Mouse (Mus musculus): Measurements from ENCODE around the gene Odf3b. TPM values are rescaled to one million over a fixed set of nuclear protein-coding genes. Genes with fewer than 3 reads are reported as not detected.

The Odf3b gene
- polyA plus RNA-seq, 1 experiment from 2014 or later = 1.0 TPM

DNA sequence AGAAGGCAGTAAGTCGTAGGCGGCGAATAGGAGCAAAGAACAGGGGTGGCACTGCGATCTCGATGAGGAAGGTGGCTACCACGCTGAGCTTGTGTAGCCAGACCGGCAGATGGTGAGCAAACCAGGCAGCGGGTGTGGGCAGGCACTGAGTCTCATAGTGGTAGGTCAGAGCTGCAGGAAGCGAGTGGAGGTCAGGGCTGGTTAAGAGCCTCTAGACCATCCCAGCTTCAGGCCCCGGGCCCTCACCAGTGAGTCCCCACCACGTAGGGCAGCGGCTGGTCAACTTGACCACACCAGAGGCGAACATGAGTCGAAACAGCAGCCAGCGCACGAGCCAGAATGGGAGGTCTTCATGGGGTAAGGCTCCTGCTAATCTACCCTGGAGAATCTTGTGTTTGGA is 25.2 kb downstream of the Odf3b start:
- WGBS = 95% methylated on average over 16 of the region's 16 CpGs
- H3K4me1 ChIP-seq (ENCODE audit: control insufficient read depth, insufficient read depth, low read length) = peaks cover 13% of the 10 kb centered on the region
- H3K27me3 ChIP-seq (ENCODE audit: control insufficient read depth, insufficient read depth, low read length) = no peaks in the 10 kb centered on the region
- H3K36me3 ChIP-seq (ENCODE audit: control insufficient read depth, insufficient read depth, low read length) = peaks cover 12% of the 10 kb centered on the region
- H3K27ac ChIP-seq (ENCODE audit: low read depth, low read length) = no peak overlapping the region
- DNase-seq (ENCODE audit: low spot score) = no peak
- H3K9me3 ChIP-seq (ENCODE audit: control insufficient read depth, low read length) = no peaks in the 10 kb centered on the region
- no peak overlapping the region for H3K4me2 ChIP-seq (ENCODE audit: low read depth)
- H3K4me3 ChIP-seq (ENCODE audit: low read depth, low read length) = no peak overlapping the region
- ATAC-seq (ENCODE audit: insufficient read depth, low FRiP score, low TSS enrichment) = no peak
- no peak overlapping the region for H3K9ac ChIP-seq (ENCODE audit: low read length)

DNA sequence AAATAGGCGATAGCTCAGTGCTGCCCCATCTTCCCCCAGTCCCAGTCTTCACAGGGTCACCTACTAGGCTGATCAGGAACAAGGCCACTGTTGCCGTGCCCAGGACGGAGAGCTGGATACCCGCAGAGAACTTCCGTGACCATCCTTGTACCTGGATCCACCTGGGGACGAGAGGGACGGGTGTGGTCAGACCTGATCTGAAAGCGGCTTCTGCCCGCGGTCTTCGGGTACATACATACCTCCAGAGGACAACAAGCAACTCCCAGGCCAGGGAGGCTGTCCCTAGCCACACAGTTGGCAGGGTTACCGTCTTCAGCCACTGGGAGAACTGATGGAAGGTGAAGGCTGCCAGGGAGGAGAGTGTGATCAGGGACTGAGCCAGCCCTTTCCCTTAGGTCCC is 26.3 kb downstream of the Odf3b start:
- Histone ChIP-seq H3K27ac (ENCODE audit: low read depth, low read length) (no peak overlapping the region), H3K27me3 (ENCODE audit: control insufficient read depth, insufficient read depth, low read length) (no peaks in the 10 kb centered on the region), H3K36me3 (ENCODE audit: control insufficient read depth, insufficient read depth, low read length) (peaks cover 12% of the 10 kb centered on the region), H3K4me3 (ENCODE audit: low read depth, low read length) (no peak overlapping the region), H3K9me3 (ENCODE audit: control insufficient read depth, low read length) (no peaks in the 10 kb centered on the region), H3K4me1 (ENCODE audit: control insufficient read depth, insufficient read depth, low read length) (peaks cover 13% of the 10 kb centered on the region), H3K4me2 (ENCODE audit: low read depth) (no peak overlapping the region), H3K9ac (ENCODE audit: low read length) (no peak overlapping the region)
- ATAC-seq (ENCODE audit: insufficient read depth, low FRiP score, low TSS enrichment) (no peak), DNase-seq (ENCODE audit: low spot score) (no peak)
- 97% methylated on average over 12 of the region's 12 CpGs for WGBS

DNA sequence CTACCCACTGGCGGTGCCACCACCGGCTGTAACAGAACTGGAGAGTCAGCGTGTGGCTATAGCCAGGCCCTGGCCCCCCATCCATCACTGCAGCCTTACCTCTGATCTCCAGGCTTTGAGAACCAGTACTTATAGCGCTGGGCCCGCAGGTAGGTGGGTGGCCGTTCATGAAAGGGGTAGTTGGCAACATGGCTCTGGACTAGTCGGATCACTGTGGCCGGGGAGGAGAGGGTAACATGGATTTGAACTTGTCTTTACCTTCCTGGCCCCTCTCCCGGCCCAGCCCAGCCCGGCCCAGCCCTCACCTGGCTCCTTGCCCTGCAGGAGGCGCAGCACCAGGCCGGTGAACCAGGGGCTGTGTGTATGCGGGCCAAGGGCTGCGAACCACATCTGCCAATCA is 27.0 kb downstream of the Odf3b start:
- Histone ChIP-seq H3K36me3 (ENCODE audit: control insufficient read depth, insufficient read depth, low read length) (peaks cover 12% of the 10 kb centered on the region), H3K4me3 (ENCODE audit: low read depth, low read length) (no peak overlapping the region), H3K9me3 (ENCODE audit: control insufficient read depth, low read length) (no peaks in the 10 kb centered on the region), H3K9ac (ENCODE audit: low read length) (no peak overlapping the region), H3K4me1 (ENCODE audit: control insufficient read depth, insufficient read depth, low read length) (peaks cover 11% of the 10 kb centered on the region), H3K27me3 (ENCODE audit: control insufficient read depth, insufficient read depth, low read length) (no peaks in the 10 kb centered on the region), H3K27ac (ENCODE audit: low read depth, low read length) (no peak overlapping the region), H3K4me2 (ENCODE audit: low read depth) (no peak overlapping the region)
- WGBS = 94% methylated on average over 14 of the region's 14 CpGs
- ATAC-seq (ENCODE audit: insufficient read depth, low FRiP score, low TSS enrichment) (no peak), DNase-seq (ENCODE audit: low spot score) (no peak)

DNA sequence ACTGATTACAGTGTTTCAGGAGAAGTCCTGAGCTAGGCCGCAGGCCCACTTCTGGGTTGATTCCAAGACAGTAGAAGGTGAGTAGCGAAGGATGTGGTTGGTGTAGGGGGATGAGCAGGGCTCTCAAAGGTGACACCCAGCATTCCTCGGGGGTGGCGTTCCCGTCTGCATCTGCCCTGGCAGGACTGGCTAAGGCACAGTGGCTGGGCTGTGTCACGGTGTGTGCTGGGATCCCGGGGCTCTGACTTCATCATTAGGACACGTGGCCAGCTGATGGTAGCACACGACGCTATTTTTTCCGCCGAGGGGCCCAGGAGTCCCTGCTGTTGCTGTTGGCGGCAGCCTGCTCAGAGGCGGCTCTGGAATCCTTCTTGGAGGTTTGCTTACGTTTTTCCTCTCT is 27.8 kb downstream of the Odf3b start:
- Histone ChIP-seq H3K4me1 (ENCODE audit: control insufficient read depth, insufficient read depth, low read length) (peaks cover 9% of the 10 kb centered on the region), H3K36me3 (ENCODE audit: control insufficient read depth, insufficient read depth, low read length) (peaks cover 12% of the 10 kb centered on the region), H3K9me3 (ENCODE audit: control insufficient read depth, low read length) (no peaks in the 10 kb centered on the region), H3K9ac (ENCODE audit: low read length) (no peak overlapping the region), H3K27ac (ENCODE audit: low read depth, low read length) (no peak overlapping the region), H3K27me3 (ENCODE audit: control insufficient read depth, insufficient read depth, low read length) (no peaks in the 10 kb centered on the region), H3K4me2 (ENCODE audit: low read depth) (no peak overlapping the region), H3K4me3 (ENCODE audit: low read depth, low read length) (no peak overlapping the region)
- 93% methylated on average over 15 of the region's 15 CpGs for WGBS
- DNase-seq (ENCODE audit: low spot score) (no peak), ATAC-seq (ENCODE audit: insufficient read depth, low FRiP score, low TSS enrichment) (no peak)

DNA sequence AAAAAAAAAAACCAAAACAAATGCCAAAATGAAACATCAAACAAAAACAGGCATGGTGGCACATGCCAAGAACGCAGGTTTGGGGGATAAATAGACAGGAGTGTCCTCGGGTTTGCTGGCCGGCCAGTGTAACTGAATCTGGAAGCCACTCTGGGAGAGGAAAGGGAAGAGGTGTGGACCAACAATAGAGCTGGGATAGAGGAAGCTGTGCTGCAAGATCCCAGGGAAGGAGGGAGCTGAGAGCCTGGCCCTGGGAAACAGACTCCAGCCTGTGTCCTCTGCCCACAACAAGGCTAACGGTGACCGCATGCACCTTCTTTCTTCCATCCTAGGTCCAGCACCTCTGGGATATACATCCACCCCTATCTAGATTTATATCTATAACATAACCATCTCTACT is 28.6 kb downstream of the Odf3b start:
- ATAC-seq (ENCODE audit: insufficient read depth, low FRiP score, low TSS enrichment) (no peak), DNase-seq (ENCODE audit: low spot score) (no peak)
- H3K4me2 ChIP-seq (ENCODE audit: low read depth) = no peak overlapping the region
- no peaks in the 10 kb centered on the region for H3K9me3 ChIP-seq (ENCODE audit: control insufficient read depth, low read length)
- H3K4me1 ChIP-seq (ENCODE audit: control insufficient read depth, insufficient read depth, low read length) = peaks cover 9% of the 10 kb centered on the region
- H3K27ac ChIP-seq (ENCODE audit: low read depth, low read length) = no peak overlapping the region
- H3K27me3 ChIP-seq (ENCODE audit: control insufficient read depth, insufficient read depth, low read length) = no peaks in the 10 kb centered on the region
- WGBS = 91% methylated on average over 5 of the region's 5 CpGs
- H3K36me3 ChIP-seq (ENCODE audit: control insufficient read depth, insufficient read depth, low read length) = peaks cover 12% of the 10 kb centered on the region
- no peak overlapping the region for H3K9ac ChIP-seq (ENCODE audit: low read length)
- H3K4me3 ChIP-seq (ENCODE audit: low read depth, low read length) = no peak overlapping the region

DNA sequence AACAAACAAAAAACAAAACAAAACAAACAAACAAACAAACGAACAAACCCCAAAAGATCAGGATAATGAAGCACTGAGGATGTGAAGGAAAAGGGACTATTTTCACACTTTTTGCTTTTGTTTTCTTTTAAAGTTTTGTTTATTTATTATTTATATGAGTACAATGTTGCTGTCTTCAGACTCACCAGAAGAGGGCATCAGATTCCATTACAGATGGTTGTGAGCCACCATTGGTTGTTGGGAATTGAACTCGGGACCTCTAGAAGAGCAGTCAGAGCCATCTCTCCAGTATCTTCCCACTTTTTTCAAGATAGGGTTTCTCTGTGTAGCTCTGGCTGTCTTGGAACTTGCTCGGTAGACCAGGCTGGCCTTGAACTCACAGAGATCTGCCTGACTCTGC is 35.8 kb downstream of the Odf3b start:
- Histone ChIP-seq H3K4me3 (ENCODE audit: low read depth, low read length) (no peak overlapping the region), H3K9me3 (ENCODE audit: control insufficient read depth, low read length) (no peaks in the 10 kb centered on the region), H3K27me3 (ENCODE audit: control insufficient read depth, insufficient read depth, low read length) (no peaks in the 10 kb centered on the region), H3K36me3 (ENCODE audit: control insufficient read depth, insufficient read depth, low read length) (no peaks in the 10 kb centered on the region), H3K27ac (ENCODE audit: low read depth, low read length) (no peak overlapping the region), H3K4me2 (ENCODE audit: low read depth) (no peak overlapping the region), H3K9ac (ENCODE audit: low read length) (no peak overlapping the region), H3K4me1 (ENCODE audit: control insufficient read depth, insufficient read depth, low read length) (no peaks in the 10 kb centered on the region)
- ATAC-seq (ENCODE audit: insufficient read depth, low FRiP score, low TSS enrichment) (no peak), DNase-seq (ENCODE audit: low spot score) (no peak)
- WGBS = 88% methylated on average over 3 of the region's 3 CpGs

DNA sequence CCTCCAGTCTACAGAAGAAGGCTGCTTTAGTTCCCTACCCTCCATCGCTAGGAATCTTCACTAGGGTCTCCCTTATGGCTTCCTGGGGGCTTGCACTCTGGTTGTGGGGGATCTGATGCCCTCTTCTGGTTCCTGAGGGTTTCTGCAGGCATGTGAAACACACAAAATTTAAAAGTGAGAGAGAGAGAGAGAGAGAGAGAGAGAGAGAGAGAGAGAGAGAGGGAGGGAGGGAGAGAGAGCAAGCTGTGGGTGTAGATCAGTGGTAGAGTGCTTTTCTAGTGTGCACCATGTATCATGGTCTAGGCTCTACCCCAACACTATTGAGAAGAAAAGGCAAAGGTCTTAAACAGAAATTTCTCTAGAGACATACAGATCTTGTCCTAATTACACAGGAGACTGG is 37.4 kb downstream of the Odf3b start:
- Histone ChIP-seq H3K4me1 (ENCODE audit: control insufficient read depth, insufficient read depth, low read length) (no peaks in the 10 kb centered on the region), H3K4me3 (ENCODE audit: low read depth, low read length) (no peak overlapping the region), H3K27me3 (ENCODE audit: control insufficient read depth, insufficient read depth, low read length) (no peaks in the 10 kb centered on the region), H3K36me3 (ENCODE audit: control insufficient read depth, insufficient read depth, low read length) (no peaks in the 10 kb centered on the region), H3K9me3 (ENCODE audit: control insufficient read depth, low read length) (no peaks in the 10 kb centered on the region), H3K9ac (ENCODE audit: low read length) (no peak overlapping the region), H3K4me2 (ENCODE audit: low read depth) (no peak overlapping the region), H3K27ac (ENCODE audit: low read depth, low read length) (no peak overlapping the region)
- no peak for DNase-seq (ENCODE audit: low spot score)
- no peak for ATAC-seq (ENCODE audit: insufficient read depth, low FRiP score, low TSS enrichment)
- 39% methylated on average over 1 of the region's 1 CpGs for whole genome bisulfite sequencing

DNA sequence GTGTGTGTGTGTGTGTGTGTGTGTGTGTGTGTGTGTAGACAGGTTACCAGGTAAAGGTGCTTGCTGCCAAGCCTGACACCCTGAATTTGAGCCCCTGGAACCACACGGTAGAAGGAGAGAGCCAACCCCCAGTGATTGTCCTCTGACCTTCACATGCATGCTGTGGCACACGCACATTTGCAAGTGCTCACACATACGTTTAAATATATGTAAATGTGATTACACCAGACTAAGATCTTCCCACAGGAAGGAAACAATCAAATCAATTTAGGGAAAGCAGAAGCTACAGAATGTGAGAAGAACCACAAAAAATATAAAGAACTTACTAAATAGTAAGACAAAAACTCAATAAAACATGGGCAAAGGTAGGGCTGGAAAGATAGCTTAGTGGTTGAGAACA is 38.9 kb downstream of the Odf3b start:
- 78% methylated on average over 3 of the region's 3 CpGs for WGBS
- no peak overlapping the region for H3K4me2 ChIP-seq (ENCODE audit: low read depth)
- no peak overlapping the region for H3K27ac ChIP-seq (ENCODE audit: low read depth, low read length)
- no peak overlapping the region for H3K9ac ChIP-seq (ENCODE audit: low read length)
- no peaks in the 10 kb centered on the region for H3K27me3 ChIP-seq (ENCODE audit: control insufficient read depth, insufficient read depth, low read length)
- no peaks in the 10 kb centered on the region for H3K9me3 ChIP-seq (ENCODE audit: control insufficient read depth, low read length)
- DNase-seq (ENCODE audit: low spot score) (no peak), ATAC-seq (ENCODE audit: insufficient read depth, low FRiP score, low TSS enrichment) (no peak)
- H3K4me1 ChIP-seq (ENCODE audit: control insufficient read depth, insufficient read depth, low read length) = no peaks in the 10 kb centered on the region
- H3K36me3 ChIP-seq (ENCODE audit: control insufficient read depth, insufficient read depth, low read length) = no peaks in the 10 kb centered on the region
- H3K4me3 ChIP-seq (ENCODE audit: low read depth, low read length) = no peak overlapping the region

DNA sequence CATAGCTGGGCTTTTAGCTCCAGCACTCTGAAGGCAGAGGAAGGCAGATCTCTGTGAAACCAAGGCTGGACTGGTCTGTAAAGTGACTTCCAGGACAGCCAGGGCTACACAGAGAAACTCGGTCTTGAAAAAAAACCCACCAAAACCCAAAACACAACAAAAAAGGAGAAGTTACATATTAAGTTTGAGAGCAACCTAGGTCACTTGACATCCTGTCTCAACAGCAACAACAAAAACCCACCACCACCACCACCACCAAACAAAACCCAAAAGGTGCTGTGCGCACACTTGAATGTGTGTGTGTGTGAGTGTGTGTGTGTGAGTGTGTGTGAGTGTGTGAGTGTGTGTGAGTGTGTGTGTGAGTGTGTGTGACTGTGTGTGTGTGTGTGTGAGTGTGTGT is 39.4 kb downstream of the Odf3b start:
- DNase-seq (ENCODE audit: low spot score) = no peak
- Histone ChIP-seq H3K9ac (ENCODE audit: low read length) (no peak overlapping the region), H3K4me3 (ENCODE audit: low read depth, low read length) (no peak overlapping the region), H3K4me1 (ENCODE audit: control insufficient read depth, insufficient read depth, low read length) (no peaks in the 10 kb centered on the region), H3K36me3 (ENCODE audit: control insufficient read depth, insufficient read depth, low read length) (no peaks in the 10 kb centered on the region), H3K27ac (ENCODE audit: low read depth, low read length) (no peak overlapping the region), H3K4me2 (ENCODE audit: low read depth) (no peak overlapping the region), H3K9me3 (ENCODE audit: control insufficient read depth, low read length) (no peaks in the 10 kb centered on the region), H3K27me3 (ENCODE audit: control insufficient read depth, insufficient read depth, low read length) (no peaks in the 10 kb centered on the region)
- 86% methylated on average over 2 of the region's 2 CpGs for WGBS
- ATAC-seq (ENCODE audit: insufficient read depth, low FRiP score, low TSS enrichment) = no peak
